Mouse (Mus musculus) gastrocnemius, postnatal 25 days (tissue): ENCODE measurements around the gene Bod1. TPM values are rescaled to one million over a fixed set of nuclear protein-coding genes. Genes with fewer than 3 reads are reported as not detected.

ENCODE experiments used
- DNase-seq: peaks from one replicate; pipeline ENCODE4 v3.0.0; 2022
- total RNA-seq, 2 experiments: library from RNA; stranded (reverse); gene quantifications; 1 replicate in 1 of 2; 2 replicates in 1 of 2; pipeline ENCODE4 v1.2.3; 2021

Gene Bod1
- total RNA-seq, 2 experiments from 2014 or later: 119 to 142 TPM

GRCm38 (mm10) chr11:31669172-31669869 is 2.4 kb downstream of the Bod1 start:
- no peak for DNase-seq

DNA sequence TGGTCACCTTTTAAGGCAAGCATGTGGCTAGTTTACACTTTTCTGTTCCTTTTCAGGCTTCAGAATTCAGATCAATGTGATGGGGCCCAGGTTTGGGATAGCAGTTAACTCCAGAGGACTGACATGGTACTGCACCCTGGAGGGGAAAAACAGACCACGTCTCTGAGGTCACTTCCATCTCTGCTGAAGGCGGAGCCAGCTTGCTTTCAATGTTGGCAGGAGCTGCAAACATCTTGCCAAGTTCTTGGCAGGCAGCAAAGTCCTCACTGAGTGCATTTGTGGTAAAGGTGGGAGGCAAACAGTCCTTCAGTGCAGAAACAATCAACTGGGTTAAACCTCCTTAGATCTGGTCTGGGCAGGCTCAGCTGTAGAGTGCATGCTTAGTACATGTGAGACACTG is 7.5 kb downstream of the Bod1 start:
- peak; percentile 20 for DNase-seq

DNA sequence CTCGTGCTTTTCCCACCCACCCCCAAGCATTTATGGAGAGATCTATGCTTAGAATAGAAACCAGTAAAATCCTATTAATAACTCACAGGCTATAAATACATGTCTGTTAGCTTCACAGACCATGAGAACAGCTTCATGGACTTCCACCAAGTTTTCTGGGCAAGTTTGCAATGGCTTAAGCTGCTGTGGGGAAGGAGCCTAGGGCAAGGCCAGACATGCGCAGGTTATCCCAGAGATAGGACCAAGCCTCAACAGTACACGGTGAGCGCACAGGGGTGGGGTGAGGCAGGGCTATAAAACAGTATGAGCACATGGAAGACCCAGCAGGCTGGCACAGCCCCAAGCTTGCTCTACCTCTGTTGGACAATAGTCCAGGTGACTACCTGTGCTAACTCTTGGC is 8.2 kb downstream of the Bod1 start:
- peak; percentile 77 for DNase-seq

GRCm38 (mm10) chr11:31662872-31663446 is 8.7 kb downstream of the Bod1 start:
- DNase-seq: peak; percentile 34

DNA sequence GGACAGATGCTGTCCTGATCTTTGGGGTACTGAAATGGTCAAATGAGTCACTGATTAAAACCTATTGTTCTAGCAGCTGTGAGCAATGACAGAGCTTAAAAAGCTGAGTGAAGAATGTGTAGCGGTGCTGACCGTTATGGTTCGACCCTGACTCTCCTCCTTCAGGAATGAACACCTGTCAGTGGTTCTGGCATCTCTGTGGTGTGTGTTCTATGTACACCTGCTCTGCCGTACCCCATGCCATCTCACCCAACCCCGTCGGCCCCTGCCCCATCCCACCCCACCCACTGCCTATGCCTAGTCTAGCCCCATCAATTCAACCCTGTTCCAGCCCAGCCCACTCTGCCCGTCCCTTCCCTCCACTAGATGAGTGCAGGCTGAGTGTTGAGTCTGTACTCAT is 9.5 kb downstream of the Bod1 start:
- no peak for DNase-seq

- DNase-seq: no peak
These were observed 13.9 kb downstream of the Bod1 start for GRCm38 (mm10) chr11:31657806-31658175.

DNA sequence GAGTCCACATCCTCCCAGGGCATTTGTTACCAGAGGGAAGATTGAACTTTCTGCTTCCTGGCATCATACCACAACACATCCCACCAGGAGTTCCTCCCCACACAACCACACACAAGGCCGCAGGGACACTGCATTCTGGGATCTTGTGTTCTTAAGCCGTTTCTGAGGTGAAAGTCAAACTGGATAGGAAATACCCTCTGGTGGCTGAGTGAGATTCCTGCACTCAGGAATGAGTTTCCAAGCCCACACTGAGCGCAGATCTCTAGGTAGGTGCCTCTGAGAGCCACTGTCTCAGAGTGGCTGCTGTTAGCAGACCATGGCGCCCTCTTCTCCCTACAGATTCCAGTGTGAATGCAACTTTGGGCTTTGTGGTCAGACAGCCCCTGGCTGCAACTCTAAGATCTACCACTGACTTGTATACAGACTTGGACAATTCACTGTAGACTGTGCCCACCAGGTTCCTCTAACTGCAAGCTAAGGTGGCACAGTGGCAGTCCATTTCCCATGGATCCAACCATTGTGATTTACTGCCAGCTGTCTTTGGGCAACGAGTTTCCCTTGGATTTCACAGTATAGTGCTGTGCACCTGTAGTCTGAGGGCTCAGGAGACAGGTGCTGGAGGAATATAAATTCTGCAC is 14.4 kb downstream of the Bod1 start:
- DNase-seq: no peak

- no peak for DNase-seq
These were observed 22.2 kb downstream of the Bod1 start for GRCm38 (mm10) chr11:31649507-31649906.

DNA sequence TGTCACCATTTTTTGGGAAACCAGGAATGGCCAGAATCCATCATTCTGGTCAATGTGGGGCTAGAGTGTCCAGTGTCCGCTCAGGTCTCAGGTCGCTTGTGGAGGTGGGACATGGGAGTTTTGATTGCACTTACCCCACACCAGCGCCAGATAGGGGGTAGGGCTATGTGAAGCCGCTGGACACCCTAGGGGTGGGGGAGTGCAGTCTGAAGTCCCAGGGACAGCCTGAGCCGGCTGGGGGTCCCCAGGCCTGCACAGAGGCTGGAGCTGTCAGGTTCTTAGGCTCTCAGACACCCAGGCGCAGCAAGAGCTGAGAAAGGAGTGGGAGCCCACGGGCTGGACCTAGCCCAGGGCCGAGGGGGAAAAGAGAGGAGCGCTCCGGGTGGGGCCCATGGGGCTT is 24.4 kb downstream of the Bod1 start:
- no peak for DNase-seq

- DNase-seq: no peak
These were observed 25.1 kb downstream of the Bod1 start for GRCm38 (mm10) chr11:31646571-31646970.

- DNase-seq: no peak
These were observed 28.6 kb downstream of the Bod1 start for GRCm38 (mm10) chr11:31643120-31643519.

GRCm38 (mm10) chr11:31641066-31641810 is 30.4 kb downstream of the Bod1 start:
- DNase-seq: no peak

- no peak for DNase-seq
These were observed 31.5 kb downstream of the Bod1 start for GRCm38 (mm10) chr11:31640187-31640586.

DNA sequence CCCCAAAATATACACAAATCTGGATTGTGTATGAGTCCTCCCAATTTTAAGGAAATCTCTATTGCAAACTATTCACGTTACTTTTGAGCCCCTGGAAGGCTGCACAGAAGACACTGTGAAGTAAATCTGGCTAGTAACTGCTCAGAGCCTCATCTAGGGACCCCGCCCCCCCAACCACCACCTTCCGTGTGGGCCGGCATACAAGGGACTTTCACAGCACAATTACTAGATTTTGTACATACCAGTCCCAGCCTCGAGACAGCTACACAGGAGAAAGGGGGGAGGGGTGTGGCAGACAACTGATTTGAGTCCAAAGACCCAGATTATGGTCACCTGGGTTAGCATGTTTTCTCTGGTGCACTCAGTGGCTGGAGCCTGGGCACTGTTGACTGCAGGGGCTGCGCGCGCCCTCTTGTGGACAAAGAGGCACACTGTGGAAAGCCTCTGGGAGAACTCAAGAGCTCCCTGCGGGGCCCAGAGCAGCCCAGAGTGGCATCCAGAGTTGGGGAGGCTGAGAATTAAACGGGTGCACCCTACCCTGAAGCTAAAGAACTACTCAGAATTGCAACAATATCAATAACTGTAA is 33.8 kb downstream of the Bod1 start:
- DNase-seq: no peak

DNA sequence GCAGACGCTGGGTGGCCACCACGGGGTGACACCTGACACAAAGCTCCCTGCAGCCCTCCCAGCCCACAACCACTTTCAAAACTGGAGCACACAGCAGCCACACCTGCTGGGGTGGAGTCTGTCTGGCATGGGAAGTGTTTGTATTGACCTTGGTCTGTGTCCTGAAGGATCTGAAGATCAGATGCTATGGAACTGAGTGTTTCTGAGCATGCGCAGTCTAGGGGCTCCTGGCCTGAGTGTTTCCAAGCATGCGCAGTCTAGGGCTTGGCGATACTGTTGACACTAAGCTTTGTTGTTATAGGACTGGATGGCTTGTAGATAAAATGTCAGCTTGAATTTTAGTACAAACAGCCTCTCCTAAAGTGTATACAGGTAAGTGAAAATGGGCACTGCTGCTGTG is 43.0 kb downstream of the Bod1 start:
- no peak for DNase-seq

- no peak for DNase-seq
These were observed 50.9 kb downstream of the Bod1 start for GRCm38 (mm10) chr11:31620796-31621195.

GRCm38 (mm10) chr11:31617797-31618196 is 53.9 kb downstream of the Bod1 start:
- no peak for DNase-seq

GRCm38 (mm10) chr11:31617236-31617635 is 54.4 kb downstream of the Bod1 start:
- DNase-seq: peak; percentile 78

GRCm38 (mm10) chr11:31616722-31617121 is 55.0 kb downstream of the Bod1 start:
- DNase-seq: no peak
